Mouse (Mus musculus) testis, adult 2 months (tissue): ENCODE data around the gene Nrg4.

Source experiments
- CTCF ChIP-seq: fragments of 200-500 bp; IDR thresholded peaks from 2 replicates; pipeline ENCODE4 v1.5.1; 2012; ENCODE audit warnings: low read depth, mild to moderate bottlenecking, inconsistent platforms, low read length, moderate library complexity; ENCODE audit not compliant: control insufficient read depth, insufficient read depth, insufficient replicate concordance
- POLR2A ChIP-seq: fragments of 200-500 bp; IDR thresholded peaks from 2 replicates; pipeline ENCODE4 v1.6.1; 2012; ENCODE audit warnings: low read depth, mild to moderate bottlenecking, inconsistent platforms, low read length, moderate library complexity; ENCODE audit not compliant: control insufficient read depth

DNA sequence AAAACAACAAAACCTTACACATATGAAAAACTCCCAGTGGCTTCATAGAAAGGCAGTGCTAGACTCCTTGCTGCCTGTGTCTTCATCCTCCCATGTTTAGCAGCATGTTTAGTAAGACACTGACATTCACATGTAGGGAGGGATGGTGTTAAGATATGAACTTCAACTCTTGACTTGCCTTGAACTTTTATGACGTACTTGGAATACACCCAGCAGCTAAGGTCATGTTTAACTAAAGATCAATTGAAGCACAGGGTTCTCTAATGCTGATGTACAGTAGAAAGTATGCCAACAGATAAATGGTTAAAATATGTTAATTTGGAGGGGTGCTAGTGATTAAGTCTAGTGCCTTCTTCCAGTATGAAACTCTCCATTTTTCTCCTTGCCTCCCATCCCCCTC lies 4.0 kb downstream of the Nrg4 start:
- TF ChIP-seq CTCF (no peak), POLR2A (no peak)
